Mouse (Mus musculus) liver, embryonic 11.5 days (tissue): ENCODE measurements around the gene Morc1. TPM values are rescaled to one million over a fixed set of nuclear protein-coding genes. Genes with fewer than 3 reads are reported as not detected.

ENCODE experiments used
- ATAC-seq: fragments of 200-750 bp; cut with Nextera tagmentation; replicated peaks from 2 replicates; pipeline ENCODE4 v1.8.0; 2017; ENCODE audit warnings: moderate number of reproducible peaks, mild to moderate bottlenecking, moderate TSS enrichment, moderate library complexity; ENCODE audit not compliant: low FRiP score
- DNase-seq: peaks from one replicate; pipeline ENCODE4 v3.0.0-alpha.2; 2017; ENCODE audit warnings: low spot score
- H3K27ac ChIP-seq: fragments of 300-500 bp; sonication (generic); 2 replicates; pipeline ENCODE4 v1.5.1; 2014; ENCODE audit warnings: mild to moderate bottlenecking, low read depth, low read length, control low read depth
- H3K27me3 ChIP-seq: fragments of 300-500 bp; sonication (generic); replicated peaks from 2 replicates; pipeline ENCODE4 v1.6.1; 2014; ENCODE audit warnings: low read length, mixed read lengths; ENCODE audit not compliant: control insufficient read depth, insufficient read depth
- H3K36me3 ChIP-seq: fragments of 300-500 bp; sonication (generic); 2 replicates; pipeline ENCODE4 v1.6.1; 2014; ENCODE audit warnings: mild to moderate bottlenecking, low read length, moderate library complexity, mixed read lengths; ENCODE audit not compliant: control insufficient read depth, insufficient read depth
- H3K4me1 ChIP-seq: fragments of 300-500 bp; sonication (generic); replicated peaks from 2 replicates; pipeline ENCODE4 v1.6.1; 2014; ENCODE audit warnings: low read length, mixed read lengths; ENCODE audit not compliant: control insufficient read depth, insufficient read depth
- H3K4me2 ChIP-seq: fragments of 300-500 bp; sonication (generic); 2 replicates; pipeline ENCODE4 v1.6.1; 2014; ENCODE audit warnings: mild to moderate bottlenecking, control low read depth, moderate library complexity
- H3K4me3 ChIP-seq: fragments of 300-500 bp; sonication (generic); 2 replicates; pipeline ENCODE4 v1.5.1; 2014; ENCODE audit warnings: low read depth, low read length, control low read depth
- H3K9ac ChIP-seq: fragments of 300-500 bp; sonication (generic); 2 replicates; pipeline ENCODE4 v1.6.1; 2014; ENCODE audit warnings: low read depth, low read length, control low read depth
- H3K9me3 ChIP-seq: fragments of 300-500 bp; sonication (generic); 2 replicates; pipeline ENCODE4 v1.6.1; 2016; ENCODE audit warnings: low read length, inconsistent platforms, mixed read lengths; ENCODE audit not compliant: control insufficient read depth
- WGBS: fragments of 180-500 bp; shearing (Covaris S2); extraction: QIAGEN DNeasy Blood & Tissue Kit; methylation state at CpG from one replicate; pipeline ENCODE4 v1.1.7; 2014; 5-methylcytosine and 5-hydroxymethylcytosine counted together
- polyA plus RNA-seq: library from polyadenylated mRNA; unstranded; fragments of >200 nt; fragmentation: Nextera tagmentation; extraction: Ambion mirVana; gene quantifications from 2 replicates; pipeline ENCODE4 v1.2.1, GENCODE M21; 2014

The Morc1 gene
- polyA plus RNA-seq, 1 experiment from 2014 or later, result 0.25 TPM

- Histone ChIP-seq H3K9ac (no peak overlapping the region), H3K27me3 (no peaks in the 10 kb centered on the region), H3K9me3 (no peaks in the 10 kb centered on the region), H3K4me1 (no peaks in the 10 kb centered on the region), H3K27ac (no peak overlapping the region), H3K4me3 (no peak overlapping the region), H3K4me2 (no peak overlapping the region), H3K36me3 (no peaks in the 10 kb centered on the region)
- ATAC-seq, result no peak
- no peak for DNase-seq
- 55% methylated on average over 4 of the region's 4 CpGs for WGBS
Measured at GRCm38 (mm10) chr16:48606476-48607038, 175.5 kb downstream of the Morc1 start.

- DNase-seq (no peak), ATAC-seq (no peak)
- no peak overlapping the region for H3K27ac ChIP-seq
- H3K9me3 ChIP-seq, result no peaks in the 10 kb centered on the region
- no peak overlapping the region for H3K4me2 ChIP-seq
- H3K27me3 ChIP-seq, result no peaks in the 10 kb centered on the region
- WGBS, result 88% methylated on average over 3 of the region's 3 CpGs
- no peak overlapping the region for H3K9ac ChIP-seq
- H3K4me3 ChIP-seq, result no peak overlapping the region
- no peaks in the 10 kb centered on the region for H3K36me3 ChIP-seq
- no peaks in the 10 kb centered on the region for H3K4me1 ChIP-seq
Measured at GRCm38 (mm10) chr16:48608224-48608623, 177.2 kb downstream of the Morc1 start.

- H3K27ac ChIP-seq, result no peak overlapping the region
- H3K36me3 ChIP-seq, result no peaks in the 10 kb centered on the region
- no peak overlapping the region for H3K4me3 ChIP-seq
- no peak overlapping the region for H3K4me2 ChIP-seq
- no peak for DNase-seq
- no peak overlapping the region for H3K9ac ChIP-seq
- no peaks in the 10 kb centered on the region for H3K27me3 ChIP-seq
- no peak for ATAC-seq
- WGBS, result 62% methylated on average over 1 of the region's 1 CpGs
- H3K4me1 ChIP-seq, result no peaks in the 10 kb centered on the region
- H3K9me3 ChIP-seq, result no peaks in the 10 kb centered on the region
Measured at GRCm38 (mm10) chr16:48610866-48611265, 179.8 kb downstream of the Morc1 start.

GRCm38 (mm10) chr16:48611436-48611835 lies 180.4 kb downstream of the Morc1 start:
- H3K4me1 ChIP-seq, result no peaks in the 10 kb centered on the region

GRCm38 (mm10) chr16:48613783-48614182 lies 182.7 kb downstream of the Morc1 start:
- no peak overlapping the region for H3K9ac ChIP-seq
- WGBS, result 45% methylated on average over 1 of the region's 1 CpGs
- DNase-seq (no peak), ATAC-seq (no peak)
- H3K27ac ChIP-seq, result no peak overlapping the region
- H3K4me2 ChIP-seq, result no peak overlapping the region
- no peaks in the 10 kb centered on the region for H3K9me3 ChIP-seq
- no peak overlapping the region for H3K4me3 ChIP-seq
- no peaks in the 10 kb centered on the region for H3K36me3 ChIP-seq
- no peaks in the 10 kb centered on the region for H3K4me1 ChIP-seq
- H3K27me3 ChIP-seq, result no peaks in the 10 kb centered on the region

More at GRCm38 (mm10) chr16:48611436-48611835, 180.4 kb downstream of the Morc1 start:
- H3K9ac ChIP-seq, result no peak overlapping the region
- H3K4me3 ChIP-seq, result no peak overlapping the region
- H3K4me2 ChIP-seq, result no peak overlapping the region
- ATAC-seq (no peak), DNase-seq (no peak)
- H3K27ac ChIP-seq, result no peak overlapping the region
- 94% methylated on average over 2 of the region's 2 CpGs for WGBS
- H3K27me3 ChIP-seq, result no peaks in the 10 kb centered on the region
- no peaks in the 10 kb centered on the region for H3K36me3 ChIP-seq
- H3K9me3 ChIP-seq, result no peaks in the 10 kb centered on the region

GRCm38 (mm10) chr16:48620510-48620909 lies 189.5 kb downstream of the Morc1 start:
- H3K27ac ChIP-seq, result no peak overlapping the region
- DNase-seq, result no peak
- no peak overlapping the region for H3K9ac ChIP-seq
- H3K36me3 ChIP-seq, result no peaks in the 10 kb centered on the region
- H3K4me1 ChIP-seq, result no peaks in the 10 kb centered on the region
- H3K9me3 ChIP-seq, result no peaks in the 10 kb centered on the region
- 78% methylated on average over 8 of the region's 8 CpGs for WGBS
- no peaks in the 10 kb centered on the region for H3K27me3 ChIP-seq
- no peak overlapping the region for H3K4me2 ChIP-seq
- H3K4me3 ChIP-seq, result no peak overlapping the region
- ATAC-seq, result no peak

- no peaks in the 10 kb centered on the region for H3K9me3 ChIP-seq
- no peaks in the 10 kb centered on the region for H3K36me3 ChIP-seq
- H3K9ac ChIP-seq, result no peak overlapping the region
- no peaks in the 10 kb centered on the region for H3K27me3 ChIP-seq
- no peak overlapping the region for H3K27ac ChIP-seq
- H3K4me1 ChIP-seq, result no peaks in the 10 kb centered on the region
- ATAC-seq (no peak), DNase-seq (no peak)
- no peak overlapping the region for H3K4me3 ChIP-seq
- WGBS, result 45% methylated on average over 2 of the region's 2 CpGs
- H3K4me2 ChIP-seq, result no peak overlapping the region
Measured at GRCm38 (mm10) chr16:48621019-48621418, 190.0 kb downstream of the Morc1 start.

- ATAC-seq, result no peak
- no peak for DNase-seq
- H3K9me3 ChIP-seq, result no peaks in the 10 kb centered on the region
- H3K4me2 ChIP-seq, result no peak overlapping the region
- H3K4me1 ChIP-seq, result no peaks in the 10 kb centered on the region
- no peak overlapping the region for H3K4me3 ChIP-seq
- H3K9ac ChIP-seq, result no peak overlapping the region
- no peaks in the 10 kb centered on the region for H3K27me3 ChIP-seq
- no peak overlapping the region for H3K27ac ChIP-seq
- H3K36me3 ChIP-seq, result no peaks in the 10 kb centered on the region
- 75% methylated on average over 1 of the region's 1 CpGs for WGBS
Measured at GRCm38 (mm10) chr16:48623447-48623846, 192.4 kb downstream of the Morc1 start.

- H3K27me3 ChIP-seq, result no peaks in the 10 kb centered on the region
- no peak overlapping the region for H3K4me3 ChIP-seq
- DNase-seq (no peak), ATAC-seq (no peak)
- no peaks in the 10 kb centered on the region for H3K36me3 ChIP-seq
- no peaks in the 10 kb centered on the region for H3K9me3 ChIP-seq
- H3K4me2 ChIP-seq, result no peak overlapping the region
- WGBS, result 83% methylated on average over 3 of the region's 3 CpGs
- H3K9ac ChIP-seq, result no peak overlapping the region
- no peaks in the 10 kb centered on the region for H3K4me1 ChIP-seq
- no peak overlapping the region for H3K27ac ChIP-seq
Measured at GRCm38 (mm10) chr16:48626186-48626585, 195.1 kb downstream of the Morc1 start.
